Mouse (Mus musculus): Measurements from ENCODE around the gene Dlx4.

Gene Dlx4

GRCm38 (mm10) chr11:95142980-95143575 lies 3.0 kb downstream of the Dlx4 start:
- no peak for DNase-seq (ENCODE audit: low spot score)

GRCm38 (mm10) chr11:95142258-95142657 lies 3.8 kb downstream of the Dlx4 start:
- DNase-seq (ENCODE audit: low spot score), result no peak

GRCm38 (mm10) chr11:95139871-95140270 lies 6.2 kb downstream of the Dlx4 start:
- DNase-seq (ENCODE audit: low spot score), result no peak

DNA sequence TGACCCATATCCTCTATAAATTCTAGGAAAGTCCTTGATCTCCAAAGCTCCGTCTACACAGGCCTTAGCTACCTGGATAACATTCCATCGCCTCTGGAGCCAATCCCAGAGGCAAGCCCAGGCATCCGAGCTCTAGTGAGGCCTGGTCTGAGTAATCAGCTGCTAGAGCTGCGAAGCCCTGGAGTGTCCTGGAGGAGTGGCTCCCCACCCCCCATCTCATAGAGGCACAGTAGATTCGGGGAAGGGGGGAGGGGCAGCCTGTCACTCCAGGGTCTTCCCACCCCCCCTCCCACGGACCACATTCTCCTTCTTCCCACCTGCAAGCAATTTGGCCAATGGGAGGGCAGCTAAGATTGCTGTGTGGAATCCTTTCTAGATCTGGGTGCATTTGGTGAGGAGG lies 8.8 kb downstream of the Dlx4 start:
- no peak for DNase-seq (ENCODE audit: low spot score)

- no peak for DNase-seq (ENCODE audit: low spot score)
Observed at GRCm38 (mm10) chr11:95133321-95133720, 12.7 kb downstream of the Dlx4 start.

GRCm38 (mm10) chr11:95130668-95131252 lies 15.3 kb downstream of the Dlx4 start:
- no peak for DNase-seq (ENCODE audit: low spot score)

- no peak for DNase-seq (ENCODE audit: low spot score)
Observed at GRCm38 (mm10) chr11:95128359-95128758, 17.7 kb downstream of the Dlx4 start.

DNA sequence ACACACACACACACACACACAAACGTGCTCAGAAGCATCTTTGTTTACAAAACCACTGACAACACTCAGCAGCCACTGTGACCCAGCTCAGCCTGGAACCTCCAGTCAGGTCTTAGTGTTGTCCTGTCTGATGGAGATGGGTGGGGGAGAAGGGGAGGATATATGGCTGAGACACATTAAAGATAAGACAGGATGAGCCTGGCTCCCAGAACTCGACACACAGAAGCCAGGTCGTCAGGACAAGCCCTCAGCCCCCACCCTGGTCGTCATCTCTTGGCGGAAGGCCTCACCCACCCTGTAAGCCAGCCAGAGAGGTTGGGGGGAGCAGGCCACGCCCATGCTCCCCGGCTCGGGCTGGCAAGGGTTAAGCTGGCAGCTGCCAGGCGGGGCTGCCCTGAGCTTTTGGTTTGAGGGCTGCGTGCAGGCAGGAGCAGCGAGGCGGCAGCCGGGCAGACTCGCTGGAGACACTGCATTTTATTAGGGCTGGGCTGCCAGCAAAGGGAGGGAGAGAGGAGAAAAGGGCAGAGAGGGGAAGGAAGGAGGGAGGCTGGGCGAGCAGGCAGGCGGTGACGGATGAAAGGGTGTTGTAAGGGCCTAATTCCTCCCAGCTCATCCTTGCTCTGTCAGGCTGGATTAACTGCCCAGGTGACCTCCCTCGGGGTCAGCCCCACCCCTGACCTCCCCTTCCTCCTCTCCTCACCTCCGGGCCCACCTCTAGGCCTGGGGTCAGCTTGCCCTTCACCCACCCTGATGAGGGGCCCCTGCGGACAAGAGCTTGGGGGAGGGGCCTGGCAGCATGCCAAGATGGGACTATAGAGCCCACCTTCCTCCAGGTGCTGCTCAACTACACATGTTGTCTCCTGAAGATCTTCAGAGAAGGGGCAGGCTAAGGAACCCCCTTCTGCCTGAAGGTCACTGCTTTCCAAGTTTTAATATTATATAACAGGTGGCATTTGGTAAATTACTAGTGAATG lies 19.5 kb downstream of the Dlx4 start:
- no peak for DNase-seq (ENCODE audit: low spot score)

DNA sequence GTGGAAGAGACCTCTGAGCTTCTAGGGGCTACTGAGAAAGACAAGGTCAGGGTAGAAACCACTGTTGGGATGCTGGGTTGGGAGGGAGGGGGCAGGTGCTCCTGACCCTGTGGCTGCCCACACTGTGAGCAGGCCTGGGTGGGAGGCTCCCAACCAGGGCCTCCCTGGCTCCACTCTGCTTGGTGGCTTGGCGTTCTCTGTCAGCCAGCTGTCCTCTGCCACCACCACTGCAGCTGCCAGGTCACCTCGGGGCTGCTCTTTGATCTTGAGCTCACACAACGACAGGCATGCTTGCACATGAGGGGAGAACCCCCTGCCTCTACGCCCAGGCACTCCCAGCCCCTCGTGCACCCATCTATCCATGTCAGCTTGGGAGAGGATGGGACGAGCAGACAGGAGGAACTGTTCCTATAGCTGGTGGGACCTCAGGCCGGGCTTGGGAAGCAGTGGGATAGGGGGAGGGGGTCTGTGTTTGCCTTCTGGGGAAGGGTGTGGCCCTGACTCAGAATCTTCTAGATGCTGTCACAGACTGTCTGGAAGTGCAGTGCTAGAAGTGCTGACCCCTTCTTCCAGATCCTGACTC lies 20.6 kb downstream of the Dlx4 start:
- no peak for DNase-seq (ENCODE audit: low spot score)

- no peak for DNase-seq (ENCODE audit: low spot score)
Observed at GRCm38 (mm10) chr11:95122100-95122489, 24.0 kb downstream of the Dlx4 start.

GRCm38 (mm10) chr11:95121161-95122099 lies 24.6 kb downstream of the Dlx4 start:
- no peak for DNase-seq (ENCODE audit: low spot score)

- no peak for DNase-seq (ENCODE audit: low spot score)
Observed at GRCm38 (mm10) chr11:95120633-95121020, 25.4 kb downstream of the Dlx4 start.

DNA sequence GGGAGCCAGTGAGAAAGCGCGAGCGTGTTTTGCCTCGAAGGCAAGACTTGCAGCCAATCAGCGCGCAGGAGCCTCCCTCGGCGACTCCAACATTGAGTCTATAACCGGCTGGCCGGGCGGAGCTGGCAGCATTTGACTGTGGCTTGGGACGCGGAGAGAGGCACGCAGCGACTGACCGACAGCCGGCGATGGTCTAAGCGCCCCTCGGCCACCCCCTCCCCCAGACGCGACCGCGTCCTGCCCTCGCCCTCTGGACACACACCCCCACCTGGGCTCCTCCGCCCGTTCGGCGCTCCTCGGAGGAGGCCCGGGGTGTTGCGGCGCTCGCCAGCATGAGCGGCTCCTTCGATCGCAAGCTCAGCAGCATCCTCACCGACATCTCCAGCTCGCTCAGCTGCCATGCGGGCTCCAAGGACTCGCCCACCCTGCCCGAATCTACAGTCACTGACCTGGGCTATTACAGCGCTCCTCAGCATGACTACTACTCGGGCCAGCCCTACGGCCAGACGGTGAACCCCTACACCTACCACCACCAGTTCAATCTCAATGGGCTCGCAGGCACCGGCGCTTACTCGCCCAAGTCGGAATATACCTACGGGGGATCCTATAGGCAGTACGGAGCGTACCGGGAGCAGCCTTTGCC lies 26.0 kb downstream of the Dlx4 start, which contains the start of gene Dlx3:
Dlx3 (plus strand) TSS at position 130 of the 643 bp plus-strand sequence.
- no peak for DNase-seq (ENCODE audit: low spot score)

DNA sequence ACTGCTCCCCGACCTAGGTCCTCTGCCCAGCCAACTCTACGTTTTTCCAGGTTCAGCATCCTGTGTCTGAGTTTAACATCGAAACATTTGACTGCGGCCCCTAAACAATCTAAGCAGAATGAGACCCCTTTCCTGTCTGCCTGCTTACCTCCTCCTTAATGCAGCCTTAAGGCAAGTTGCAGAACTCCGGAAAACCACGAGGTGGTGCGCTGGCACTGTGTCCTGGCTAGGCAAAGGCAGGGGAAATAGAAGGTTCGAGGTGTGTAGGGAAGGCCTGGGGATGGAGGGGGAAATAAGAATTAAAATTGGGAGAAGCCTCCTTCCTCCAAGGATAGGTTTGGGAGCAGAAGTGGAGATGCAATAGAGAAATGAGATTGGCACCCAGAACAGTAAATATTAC lies 27.6 kb downstream of the Dlx4 start:
- DNase-seq (ENCODE audit: low spot score), result peak; percentile 83

- DNase-seq (ENCODE audit: low spot score), result peak; percentile 67
Observed at GRCm38 (mm10) chr11:95117030-95117429, 29.0 kb downstream of the Dlx4 start.

GRCm38 (mm10) chr11:95110081-95110480 lies 36.0 kb downstream of the Dlx4 start:
- no peak for DNase-seq (ENCODE audit: low spot score)

DNA sequence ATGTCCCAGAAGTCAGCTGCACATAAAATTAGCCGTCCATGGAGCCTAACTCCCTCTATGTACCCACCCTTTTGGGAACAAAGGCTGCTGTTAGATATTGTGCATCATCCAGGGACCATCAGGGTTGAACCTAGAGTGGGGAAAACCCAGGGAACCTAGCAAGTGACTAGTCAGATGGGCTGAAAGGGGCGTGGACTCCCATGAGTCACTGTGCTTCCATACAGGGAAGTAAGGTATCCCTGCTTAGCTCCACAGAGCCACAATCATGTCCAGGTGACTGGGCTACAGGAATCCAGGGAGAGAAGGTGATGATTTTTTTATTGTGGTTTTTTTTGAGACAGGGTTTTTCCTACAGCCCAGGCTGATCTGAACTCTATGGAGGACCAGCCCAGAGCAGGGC lies 37.1 kb downstream of the Dlx4 start:
- no peak for DNase-seq (ENCODE audit: low spot score)

DNA sequence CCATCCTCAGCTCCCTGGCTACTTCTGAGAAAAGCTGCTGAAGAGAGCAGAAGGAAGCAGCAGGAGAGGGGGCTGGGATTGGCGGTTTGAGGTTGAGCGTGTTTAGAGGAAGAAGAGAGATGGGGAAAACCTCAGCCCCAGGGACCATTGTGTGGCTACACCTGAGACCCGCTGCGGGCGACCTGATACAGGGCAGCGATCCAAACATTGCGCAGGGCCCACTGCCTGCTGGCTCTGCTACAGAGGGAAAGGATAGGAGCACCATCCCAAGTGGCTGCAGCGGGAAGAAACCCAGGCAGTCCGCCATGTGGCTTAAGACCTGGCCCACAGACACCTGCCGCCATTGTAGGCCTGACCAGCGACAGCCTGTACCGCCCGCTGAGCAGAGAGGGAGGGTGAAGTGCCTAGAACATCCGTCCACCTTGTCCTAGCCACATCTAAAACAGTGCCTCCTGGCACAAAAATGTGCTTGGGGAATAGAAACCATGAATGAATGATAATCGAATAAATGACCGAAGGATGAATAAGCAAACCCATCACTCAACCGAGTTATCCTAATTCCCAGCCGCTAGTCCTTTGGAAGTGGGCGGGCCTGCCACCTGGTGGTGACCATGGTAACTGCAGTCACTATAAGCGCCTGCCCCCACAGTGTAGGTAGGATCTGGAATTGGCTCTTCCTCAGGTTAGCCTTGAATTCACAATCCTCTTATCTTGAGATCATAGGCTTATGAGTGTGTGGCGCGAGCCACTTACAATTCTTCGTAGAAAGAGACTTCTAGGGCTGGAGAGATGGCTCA lies 39.4 kb downstream of the Dlx4 start:
- DNase-seq (ENCODE audit: low spot score), result peak; percentile 78

DNA sequence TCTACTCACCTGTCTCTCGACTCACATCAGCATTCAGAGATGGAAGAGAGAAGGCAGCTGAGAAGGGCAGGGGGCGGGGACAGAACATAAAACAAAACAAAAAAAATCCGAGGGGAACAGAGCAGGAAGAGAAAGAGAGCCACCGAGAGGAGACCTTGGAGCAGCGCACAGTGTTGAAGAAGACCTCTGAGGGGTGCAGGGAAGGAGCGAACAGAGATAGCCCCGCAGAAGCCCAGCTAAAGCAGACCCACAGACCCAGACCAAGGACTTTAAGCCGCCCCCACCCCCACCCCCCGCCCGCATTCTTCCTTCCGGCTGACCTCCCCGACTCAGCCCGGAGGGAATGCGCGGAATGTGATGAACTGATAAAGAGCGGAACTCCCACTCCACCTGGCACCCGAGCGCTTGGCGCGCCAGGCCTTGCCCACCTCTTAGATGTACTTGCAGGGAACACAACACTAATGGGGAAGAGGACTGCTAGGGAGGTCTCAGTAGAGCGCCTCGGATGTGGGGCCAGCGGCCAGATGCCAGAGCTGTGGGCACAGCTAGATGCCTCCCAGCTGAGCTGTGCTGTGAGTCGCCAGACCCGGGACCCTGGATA lies 40.7 kb downstream of the Dlx4 start:
- no peak for DNase-seq (ENCODE audit: low spot score)

DNA sequence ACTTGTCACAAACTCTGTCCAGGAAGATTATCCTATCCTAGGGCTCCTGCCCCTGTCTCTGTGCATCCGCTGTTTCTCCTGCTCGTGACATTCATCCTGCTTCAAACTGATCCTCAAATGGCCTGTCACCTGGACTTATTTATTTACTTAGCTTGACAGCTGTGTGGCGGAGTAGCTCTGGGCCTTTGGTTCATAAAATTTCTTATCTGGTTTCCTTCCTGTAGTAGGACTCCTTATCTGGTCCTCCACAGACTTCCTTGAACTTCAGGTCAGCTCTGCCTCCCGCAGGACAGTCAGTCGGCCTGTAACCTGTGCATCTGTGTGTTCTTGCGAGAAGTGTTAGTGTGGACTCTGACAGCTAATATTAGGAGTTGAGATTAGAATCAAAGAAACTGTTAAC lies 41.8 kb downstream of the Dlx4 start:
- DNase-seq (ENCODE audit: low spot score), result no peak

Data from urinary bladder, postnatal 25 days (tissue).